22 mouse cellular contexts compared by ENCODE assay signal in the genomic region with DNA sequence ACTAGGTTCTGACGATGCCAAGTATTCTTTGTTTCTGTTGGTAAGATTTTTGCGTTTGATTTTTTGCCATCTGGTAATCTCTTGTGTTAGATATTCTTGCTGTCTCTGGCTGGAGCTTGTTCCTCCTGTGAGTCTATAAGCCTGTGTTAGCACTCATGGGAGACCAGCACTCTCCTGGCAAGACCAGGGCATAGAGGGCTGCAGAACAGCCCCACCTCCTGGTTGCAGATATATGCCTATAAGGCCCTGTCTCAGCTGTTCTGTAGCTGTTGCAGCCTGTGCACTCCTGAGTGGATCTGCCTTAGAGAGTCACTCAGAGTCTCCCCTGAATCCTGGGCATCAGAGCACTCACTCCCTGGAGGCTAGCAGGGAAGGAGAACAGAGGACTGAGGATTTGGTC.
DNase-seq lines count a peak whose midpoint lies in the region; ATAC-seq and TF ChIP-seq lines count a peak whose summit lies in the region.
"Had no signal": no experiment of that assay in that cellular context is flagged by ENCODE, and none has a peak within 500 bp of the region (broad histone marks: within the 10 kb centered on the region; RNA-seq: fewer than 3 reads in every experiment).

No protein-coding gene starts in this region.

- no peaks in the 10 kb centered on the region for H3K4me1 ChIP-seq in forebrain, postnatal 0 days (ENCODE audit: insufficient read depth)
- no peaks in the 10 kb centered on the region for H3K4me1 ChIP-seq in forebrain, embryonic 16.5 days (replicated peaks; ENCODE audit: control insufficient read depth, insufficient read depth, low read length)
- H3K4me1 ChIP-seq in midbrain, embryonic 14.5 days (ENCODE audit: control insufficient read depth, insufficient read depth, low read length), result no peaks in the 10 kb centered on the region
- no peaks in the 10 kb centered on the region for H3K4me1 ChIP-seq in midbrain, embryonic 13.5 days (replicated peaks)
- H3K4me1 ChIP-seq: heart, embryonic 13.5 days; hindbrain, embryonic 13.5 days; neural tube, embryonic 12.5 days had no signal

- no peaks in the 10 kb centered on the region for H3K9me3 ChIP-seq in forebrain, postnatal 0 days (ENCODE audit: low read length)
- H3K9me3 ChIP-seq in forebrain, embryonic 16.5 days (ENCODE audit: control insufficient read depth, low read length), result no peaks in the 10 kb centered on the region
- H3K9me3 ChIP-seq in midbrain, embryonic 14.5 days (ENCODE audit: control insufficient read depth, low read length), result no peaks in the 10 kb centered on the region
- no peaks in the 10 kb centered on the region for H3K9me3 ChIP-seq in midbrain, embryonic 13.5 days
- H3K9me3 ChIP-seq: heart, embryonic 13.5 days; hindbrain, embryonic 13.5 days; neural tube, embryonic 12.5 days had no signal

- H3K9ac ChIP-seq in forebrain, postnatal 0 days, result no peak overlapping the region
- no peak overlapping the region for H3K9ac ChIP-seq in forebrain, embryonic 16.5 days (replicated peaks; ENCODE audit: low read depth, low read length)
- H3K9ac ChIP-seq in midbrain, embryonic 14.5 days (replicated peaks; ENCODE audit: low read length), result no peak overlapping the region
- H3K9ac ChIP-seq in midbrain, embryonic 13.5 days (replicated peaks), result no peak overlapping the region
- H3K9ac ChIP-seq: heart, embryonic 13.5 days; hindbrain, embryonic 13.5 days; neural tube, embryonic 12.5 days had no signal

- peak; percentile 3 to 5 for DNase-seq in cerebellum, postnatal 10 days
- DNase-seq in cerebellum, postnatal 25 days, result no peak
- DNase-seq in forebrain, postnatal 0 days, result no peak
- peak; percentile 1 for DNase-seq in midbrain, embryonic 14.5 days
- DNase-seq in brain, adult 2 months (ENCODE audit: low read depth, low spot score), result peak; percentile 4
- DNase-seq in thymus, postnatal 0 days (ENCODE audit: low spot score), result no peak
- DNase-seq: adrenal gland, postnatal 36 days; cerebellum, adult 18-20 months; cerebellum, postnatal 36 days; gastrocnemius, postnatal 36 days; heart, adult 2 months; heart, postnatal 14 days; kidney, postnatal 36 days; layer of hippocampus, postnatal 36 days; right cerebral cortex, adult 18-20 months; thymus, adult 2 months had no signal

- 70% methylated on average over 2 of the region's 2 CpGs for WGBS in forebrain, postnatal 0 days
- 79% methylated on average over 2 of the region's 2 CpGs for WGBS in forebrain, embryonic 16.5 days
- WGBS in midbrain, embryonic 14.5 days, result 82% methylated on average over 2 of the region's 2 CpGs
- WGBS in midbrain, embryonic 13.5 days, result 89% methylated on average over 2 of the region's 2 CpGs

- peak; percentile 40 for ATAC-seq in forebrain, postnatal 0 days
- no peak; the same call in 1 of the 2 replicates for ATAC-seq in forebrain, embryonic 16.5 days
- ATAC-seq in midbrain, embryonic 14.5 days (ENCODE audit: low FRiP score, low TSS enrichment), result peak; percentile 50; the same call in 1 of the 2 replicates
- ATAC-seq in midbrain, embryonic 13.5 days, result no peak

- H3K4me2 ChIP-seq in forebrain, postnatal 0 days (ENCODE audit: low read depth), result no peak overlapping the region
- no peak overlapping the region for H3K4me2 ChIP-seq in forebrain, embryonic 16.5 days (ENCODE audit: low read length)
- no peak overlapping the region for H3K4me2 ChIP-seq in midbrain, embryonic 14.5 days (ENCODE audit: low read length)
- no peak overlapping the region for H3K4me2 ChIP-seq in midbrain, embryonic 13.5 days (replicated peaks)
- H3K4me2 ChIP-seq: heart, embryonic 13.5 days; hindbrain, embryonic 13.5 days; neural tube, embryonic 12.5 days had no signal

- H3K27me3 ChIP-seq in forebrain, postnatal 0 days (ENCODE audit: insufficient read depth, low read length), result no peaks in the 10 kb centered on the region
- H3K27me3 ChIP-seq in forebrain, embryonic 16.5 days (replicated peaks; ENCODE audit: control insufficient read depth, insufficient read depth, low read length), result no peaks in the 10 kb centered on the region
- H3K27me3 ChIP-seq in midbrain, embryonic 14.5 days (ENCODE audit: control insufficient read depth, insufficient read depth, low read length), result no peaks in the 10 kb centered on the region
- H3K27me3 ChIP-seq in midbrain, embryonic 13.5 days, result no peaks in the 10 kb centered on the region
- H3K27me3 ChIP-seq: heart, embryonic 13.5 days; hindbrain, embryonic 13.5 days; neural tube, embryonic 12.5 days had no signal

- TF ChIP-seq CTCF in forebrain, postnatal 0 days (IDR thresholded peaks at IDR 0.05; ENCODE audit: low read depth), result no peak

- H3K4me3 ChIP-seq in forebrain, postnatal 0 days (ENCODE audit: low read depth, low read length), result no peak overlapping the region
- H3K4me3 ChIP-seq in forebrain, embryonic 16.5 days (replicated peaks; ENCODE audit: low read length), result no peak overlapping the region
- no peak overlapping the region for H3K4me3 ChIP-seq in midbrain, embryonic 14.5 days (replicated peaks; ENCODE audit: low read depth, low read length)
- H3K4me3 ChIP-seq in midbrain, embryonic 13.5 days (replicated peaks), result no peak overlapping the region
- H3K4me3 ChIP-seq: heart, adult 2 months; heart, embryonic 13.5 days; hindbrain, embryonic 13.5 days; neural tube, embryonic 12.5 days had no signal

- no peaks in the 10 kb centered on the region for H3K36me3 ChIP-seq in forebrain, postnatal 0 days (ENCODE audit: insufficient read depth)
- H3K36me3 ChIP-seq in forebrain, embryonic 16.5 days (ENCODE audit: control insufficient read depth, insufficient read depth), result no peaks in the 10 kb centered on the region
- H3K36me3 ChIP-seq in midbrain, embryonic 14.5 days (ENCODE audit: control insufficient read depth, insufficient read depth, low read length), result no peaks in the 10 kb centered on the region
- no peaks in the 10 kb centered on the region for H3K36me3 ChIP-seq in midbrain, embryonic 13.5 days
- H3K36me3 ChIP-seq: heart, embryonic 13.5 days; hindbrain, embryonic 13.5 days; neural tube, embryonic 12.5 days had no signal

- no peak overlapping the region for H3K27ac ChIP-seq in forebrain, postnatal 0 days (ENCODE audit: low read depth, low read length)
- H3K27ac ChIP-seq in forebrain, embryonic 16.5 days (ENCODE audit: low read length), result no peak overlapping the region
- no peak overlapping the region for H3K27ac ChIP-seq in midbrain, embryonic 14.5 days (replicated peaks; ENCODE audit: low read depth, low read length)
- H3K27ac ChIP-seq in midbrain, embryonic 13.5 days, result no peak overlapping the region
- H3K27ac ChIP-seq: heart, adult 2 months; heart, embryonic 13.5 days; hindbrain, embryonic 13.5 days; macrophage; neural tube, embryonic 12.5 days had no signal

Comparison
In these comparisons a context has a peak if more than half of its experiments do, and no peak if none do; other contexts are left out.
1. DNase-seq: peak in cerebellum, postnatal 10 days (2 of 2), midbrain, embryonic 14.5 days (single experiment) and brain, adult 2 months (single experiment); none in cerebellum, postnatal 25 days (0 of 2), forebrain, postnatal 0 days (single experiment) and thymus, postnatal 0 days (single experiment).
2. ATAC-seq: peak in forebrain, postnatal 0 days (single experiment) and midbrain, embryonic 14.5 days (single experiment); none in forebrain, embryonic 16.5 days (single experiment) and midbrain, embryonic 13.5 days (single experiment).